Mouse (Mus musculus) heart, adult 2 months (tissue): ENCODE results near the gene Apex1. TPM values are rescaled to one million over a fixed set of nuclear protein-coding genes. Genes with fewer than 3 reads are reported as not detected.
"Not testable (repeated sequence)": the region's sequence is repeated elsewhere in the genome, so short reads cannot be mapped to it uniquely, and the experiment has no call there.

Experiments
- DNase-seq, 2 experiments: peaks; one replicate each; pipeline ENCODE4 v3.0.0; 2021
- H3K27ac ChIP-seq: fragments of 200-600 bp; 2 replicates; pipeline ENCODE4 v1.8.1; 2022
- H3K27me3 ChIP-seq: fragments of 200-500 bp; 2 replicates; pipeline ENCODE4 v1.6.1; 2012; ENCODE audit warnings: mild to moderate bottlenecking, low read length, inconsistent platforms, mixed read lengths; ENCODE audit not compliant: control insufficient read depth, insufficient read depth
- H3K36me3 ChIP-seq: fragments of 200-500 bp; 2 replicates; pipeline ENCODE4 v1.6.1; 2012; ENCODE audit warnings: low read length, inconsistent platforms; ENCODE audit not compliant: control insufficient read depth, insufficient read depth
- H3K4me1 ChIP-seq: fragments of 200-500 bp; 2 replicates; pipeline ENCODE4 v1.6.1; 2011; ENCODE audit warnings: low read length; ENCODE audit not compliant: control insufficient read depth, insufficient read depth
- H3K4me3 ChIP-seq: fragments of 200-600 bp; 2 replicates; pipeline ENCODE4 v1.8.1; 2022
- H3K79me2 ChIP-seq: fragments of 200-500 bp; replicated peaks from 2 replicates; pipeline ENCODE4 v1.6.1; 2012; ENCODE audit warnings: mild to moderate bottlenecking, inconsistent platforms, low read length, moderate library complexity, mixed read lengths; ENCODE audit not compliant: control insufficient read depth, insufficient read depth
- H3K9ac ChIP-seq: fragments of 200-500 bp; 2 replicates; pipeline ENCODE4 v1.6.1; 2012; ENCODE audit warnings: low read depth, mild to moderate bottlenecking, control low read depth, inconsistent platforms, low read length, mixed read lengths
- CTCF ChIP-seq: fragments of 200-600 bp; IDR thresholded peaks from 2 replicates; pipeline ENCODE4 v1.8.1; 2022; ENCODE audit warnings: antibody characterized with exemption, mild to moderate bottlenecking, moderate library complexity
- EP300 ChIP-seq: fragments of 200-500 bp; IDR thresholded peaks from 2 replicates; pipeline ENCODE4 v1.6.1; 2011; ENCODE audit warnings: low read depth, low read length, control low read depth; ENCODE audit not compliant: insufficient read depth
- POLR2A ChIP-seq: fragments of 200-500 bp; IDR thresholded peaks from 2 replicates; pipeline ENCODE4 v1.6.1; 2011; ENCODE audit warnings: mild to moderate bottlenecking, low read depth, low read length, control low read depth; ENCODE audit not compliant: insufficient read depth
- WGBS: fragments of 180-500 bp; shearing (Covaris S2); methylation state at CpG from one replicate; pipeline ENCODE4 v1.1.7; 2018; 5-methylcytosine and 5-hydroxymethylcytosine counted together
- intact Hi-C: fragments of 180-260 bp; cut with DNase I; formaldehyde crosslinking; loops from one replicate; pipeline ENCODE4 v1.15.1; 2025
- polyA plus RNA-seq: library from polyadenylated mRNA; depleted of rRNA; stranded (reverse); fragments of >200 nt; gene quantifications from 2 replicates; pipeline ENCODE4 v1.2.3, GENCODE M21; 2012
- total RNA-seq, 2 experiments: library from RNA; stranded (reverse); gene quantifications; 2 replicates each; pipeline ENCODE4 v1.2.3; 2021

Gene Apex1
- total and polyA plus RNA-seq, 3 experiments = 18.8 to 27.4 (median 23.2) TPM

DNA sequence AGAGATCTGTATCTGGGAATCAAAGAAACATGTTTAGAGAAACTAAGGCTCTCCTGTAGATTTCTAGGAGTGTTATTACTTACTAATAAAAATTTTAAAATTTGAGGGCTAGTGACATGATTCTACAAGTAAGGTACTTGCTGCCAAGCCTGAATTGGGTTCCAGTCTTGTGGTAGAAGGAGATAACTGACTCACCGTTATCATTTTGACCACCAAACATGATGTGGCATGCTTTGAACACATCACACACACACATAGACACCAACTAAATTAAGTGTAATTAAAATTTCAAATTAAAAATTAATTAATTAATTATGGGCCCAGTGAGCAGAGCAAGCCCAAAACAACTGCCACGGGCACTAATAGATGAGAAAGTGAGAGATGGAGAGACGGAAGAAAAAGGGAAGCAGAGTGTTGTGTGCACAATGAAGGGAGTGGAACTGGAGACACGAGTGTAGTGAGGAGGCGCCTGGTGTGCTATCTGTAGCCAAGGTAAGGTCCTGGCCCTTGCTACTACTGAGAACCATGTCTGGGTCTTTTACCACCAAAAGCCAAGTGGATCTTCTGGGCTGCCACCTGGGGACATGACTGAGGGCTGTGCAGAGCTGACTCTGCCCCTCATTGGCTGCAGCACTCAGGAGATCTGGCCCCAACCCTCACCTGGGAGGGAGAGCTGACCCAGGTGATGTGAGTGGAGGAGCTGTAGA lies 33.7 kb downstream of the Apex1 start:
- H3K9ac ChIP-seq, H3K4me1 ChIP-seq, H3K27ac ChIP-seq, H3K79me2 ChIP-seq, H3K27me3 ChIP-seq, H3K4me3 ChIP-seq, H3K36me3 ChIP-seq, DNase-seq: not testable (repeated sequence)
- intact Hi-C loops = loop anchor here (5.0 kb wide), 1 partner anchor 104 kb away; no protein-coding TSS in a partner anchor
- 93% methylated on average over 5 of the region's 5 CpGs for WGBS

GRCm38 (mm10) chr14:50968216-50968980 lies 43.6 kb downstream of the Apex1 start:
- H3K9ac ChIP-seq = no peak overlapping the region
- no peaks in the 10 kb centered on the region for H3K36me3 ChIP-seq
- peaks cover 5% of the 10 kb centered on the region for H3K4me1 ChIP-seq
- intact Hi-C loops = loop anchor here (2.0 kb wide), 1 partner anchor 40 kb away; no protein-coding TSS in a partner anchor
- H3K27me3 ChIP-seq = no peaks in the 10 kb centered on the region
- no peaks in the 10 kb centered on the region for H3K79me2 ChIP-seq
- TF ChIP-seq CTCF = no peak
- TF ChIP-seq POLR2A = no peak
- no peak for TF ChIP-seq EP300
- H3K27ac ChIP-seq = no peak overlapping the region
- no peak overlapping the region for H3K4me3 ChIP-seq
- WGBS = 86% methylated on average over 5 of the region's 5 CpGs
- DNase-seq = no peak

GRCm38 (mm10) chr14:50969041-50969440 lies 44.3 kb downstream of the Apex1 start:
- Histone ChIP-seq H3K27ac (peak overlapping the region; percentile 66), H3K36me3 (no peaks in the 10 kb centered on the region), H3K27me3 (no peaks in the 10 kb centered on the region), H3K9ac (no peak overlapping the region), H3K79me2 (no peaks in the 10 kb centered on the region), H3K4me3 (no peak overlapping the region), H3K4me1 (peaks cover 5% of the 10 kb centered on the region)
- DNase-seq = no peak
- no peak for TF ChIP-seq EP300
- no peak for TF ChIP-seq POLR2A
- intact Hi-C loops = loop anchor here (2.0 kb wide), 1 partner anchor 40 kb away; no protein-coding TSS in a partner anchor
- 17% methylated on average over 1 of the region's 1 CpGs for WGBS

GRCm38 (mm10) chr14:50969558-50970544 lies 45.1 kb downstream of the Apex1 start:
- Histone ChIP-seq H3K27me3 (no peaks in the 10 kb centered on the region), H3K4me1 (peaks cover 5% of the 10 kb centered on the region), H3K4me3 (no peak overlapping the region), H3K79me2 (no peaks in the 10 kb centered on the region), H3K27ac (peak overlapping the region; percentile 66), H3K9ac (peak overlapping the region; percentile 12; the same call in 1 of the 2 replicates), H3K36me3 (no peaks in the 10 kb centered on the region)
- intact Hi-C loops = loop anchor here (2.0 kb wide), 1 partner anchor 39 kb away; no protein-coding TSS in a partner anchor
- TF ChIP-seq CTCF = no peak
- peak; percentile 46 to 51 for DNase-seq
- 22% methylated on average over 12 of the region's 12 CpGs for WGBS

DNA sequence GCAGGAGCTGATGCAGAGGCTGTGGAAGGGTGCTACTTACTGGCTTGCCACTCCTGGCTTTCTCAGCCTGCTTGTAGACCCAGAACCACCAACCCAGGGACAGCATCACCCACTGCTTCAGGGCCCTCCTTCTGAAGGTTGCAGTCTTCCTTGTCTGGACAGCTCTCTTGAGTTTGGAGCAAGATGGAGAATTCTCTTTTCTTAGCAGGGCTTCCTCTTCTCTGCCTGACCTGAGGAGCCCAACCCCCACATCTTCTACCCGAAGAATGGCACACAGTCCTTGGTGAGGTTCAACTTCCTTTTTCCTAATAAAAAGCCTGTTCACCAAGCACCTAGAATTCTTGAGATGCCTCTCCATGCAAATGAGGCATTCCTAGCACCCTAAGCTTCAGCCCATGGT lies 46.1 kb downstream of the Apex1 start:
- no peak for DNase-seq
- WGBS = 57% methylated on average over 1 of the region's 1 CpGs
- no peaks in the 10 kb centered on the region for H3K36me3 ChIP-seq
- intact Hi-C loops = no loop called here
- no peaks in the 10 kb centered on the region for H3K79me2 ChIP-seq
- no peak for TF ChIP-seq CTCF
- no peak for TF ChIP-seq POLR2A
- no peak for TF ChIP-seq EP300
- no peak overlapping the region for H3K9ac ChIP-seq
- no peaks in the 10 kb centered on the region for H3K27me3 ChIP-seq
- H3K4me1 ChIP-seq = peaks cover 5% of the 10 kb centered on the region
- no peak overlapping the region for H3K4me3 ChIP-seq
- no peak overlapping the region for H3K27ac ChIP-seq

GRCm38 (mm10) chr14:50973054-50973453 lies 48.3 kb downstream of the Apex1 start:
- H3K9ac ChIP-seq, H3K4me3 ChIP-seq, H3K79me2 ChIP-seq, DNase-seq, intact Hi-C loops, H3K27me3 ChIP-seq, H3K27ac ChIP-seq, H3K36me3 ChIP-seq: not testable (repeated sequence)
- WGBS = 96% methylated on average over 5 of the region's 5 CpGs
- peaks cover 10% of the 10 kb centered on the region for H3K4me1 ChIP-seq
